Mouse (Mus musculus): ENCODE measurements around the gene Muc5b.

DNA sequence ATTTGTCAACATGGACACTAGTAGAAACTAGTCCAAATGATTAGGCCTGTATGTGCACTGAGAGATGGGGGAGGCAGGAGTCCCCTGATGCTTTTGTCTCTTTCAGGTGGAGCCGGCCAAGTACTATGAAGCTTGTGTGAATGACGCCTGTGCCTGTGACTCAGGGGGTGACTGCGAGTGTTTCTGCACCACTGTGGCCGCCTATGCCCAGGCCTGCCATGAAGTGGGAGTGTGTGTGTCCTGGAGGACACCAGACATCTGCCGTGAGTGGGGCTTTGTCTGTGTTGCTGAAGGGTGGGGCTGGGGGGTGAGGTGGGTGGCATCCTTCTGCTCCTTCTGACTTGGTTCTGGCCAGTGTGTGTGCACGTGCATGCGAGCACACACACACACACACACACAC lies 35.7 kb upstream of the Muc5b start:
- TF ChIP-seq CTCF (IDR thresholded peaks at IDR 0.05; ENCODE audit: low read depth), result no peak
- TF ChIP-seq EP300 (IDR thresholded peaks at IDR 0.05; ENCODE audit: low read depth), result no peak

Measured in liver, embryonic 14.5 days (tissue).